Mouse (Mus musculus) ES-E14 (cell line): ENCODE measurements at regions not wholly inside any gene's neighbourhood (a gene's known extent, or its start where the extent isn't known, plus 50 kb on each side); places are given as distances from the start of the nearest gene placed in this dataset.

Source experiments
- DNase-seq: peaks from one replicate; pipeline ENCODE4 v3.0.0-alpha.2; 2013; ENCODE audit warnings: low read depth, low spot score
- H3K27ac ChIP-seq: 2 replicates; pipeline ENCODE4 v1.5.1; 2012; ENCODE audit warnings: low read depth, mild to moderate bottlenecking, low read length, moderate library complexity, mixed read lengths; ENCODE audit not compliant: poor library complexity, insufficient read depth, severe bottlenecking
- H3K36me3 ChIP-seq: 2 replicates; pipeline ENCODE4 v1.6.1; 2012; ENCODE audit warnings: mild to moderate bottlenecking, low read length, moderate library complexity, mixed read lengths; ENCODE audit not compliant: control insufficient read depth, poor library complexity, insufficient read depth, severe bottlenecking
- H3K4me1 ChIP-seq, 2 experiments: fragments of 150-350 bp in 1 of 2; sonication (generic) in 1 of 2; 2 replicates each; pipeline ENCODE4 v1.6.1; 2012; ENCODE audit warnings: low read length in 2 of 2, mild to moderate bottlenecking in 1 of 2, mixed read lengths in 1 of 2; ENCODE audit not compliant: control insufficient read depth in 2 of 2, insufficient read depth in 2 of 2, poor library complexity in 1 of 2
- H3K4me3 ChIP-seq, 2 experiments: fragments of 150-350 bp in 1 of 2; sonication (generic) in 1 of 2; 2 replicates each; pipeline ENCODE4 v1.5.1; 2012; ENCODE audit warnings: low read length in 2 of 2, low read depth in 1 of 2, mild to moderate bottlenecking in 1 of 2, mixed read lengths in 1 of 2; ENCODE audit not compliant: insufficient read depth in 1 of 2, poor library complexity in 1 of 2, severe bottlenecking in 1 of 2
- H3K9ac ChIP-seq: 2 replicates; pipeline ENCODE4 v1.6.1; 2012; ENCODE audit warnings: low read depth, mild to moderate bottlenecking, low read length, mixed read lengths; ENCODE audit not compliant: poor library complexity, insufficient read depth, severe bottlenecking
- H3K9me3 ChIP-seq: fragments of 150-350 bp; sonication (generic); 2 replicates; pipeline ENCODE4 v1.6.1; 2012; ENCODE audit warnings: low read depth, mild to moderate bottlenecking, low read length; ENCODE audit not compliant: control insufficient read depth, insufficient read depth
- CHD2 ChIP-seq: IDR thresholded peaks from 2 replicates; pipeline ENCODE4 v1.6.1; 2014; ENCODE audit warnings: mild to moderate bottlenecking, low read depth, low read length, inconsistent platforms
- HCFC1 ChIP-seq: IDR thresholded peaks from 2 replicates; pipeline ENCODE4 v1.6.1; 2012; ENCODE audit warnings: low read length, inconsistent platforms, borderline replicate concordance; ENCODE audit not compliant: insufficient read depth
- MAFK ChIP-seq: IDR thresholded peaks from 2 replicates; pipeline ENCODE4 v1.6.1; 2014; ENCODE audit warnings: mild to moderate bottlenecking, low read depth, low read length, inconsistent platforms; ENCODE audit not compliant: insufficient read depth
- ZC3H11A ChIP-seq: IDR thresholded peaks from 2 replicates; pipeline ENCODE4 v1.6.1; 2012; ENCODE audit warnings: low read depth, mild to moderate bottlenecking, inconsistent platforms, low read length, borderline replicate concordance
- ZNF384 ChIP-seq: IDR thresholded peaks from 2 replicates; pipeline ENCODE4 v1.6.1; 2012; ENCODE audit warnings: low read depth, low read length, inconsistent platforms
- in situ Hi-C, 2 experiments: fragments of 600-800 bp; cut with MboI; formaldehyde crosslinking; loops; one replicate each; pipeline ENCODE4 v1.15.1; 2025; ENCODE audit warnings: low sequenced_read_pairs in 2 of 2, inconsistent platforms in 1 of 2; ENCODE audit not compliant: unreplicated experiment in 2 of 2

DNA sequence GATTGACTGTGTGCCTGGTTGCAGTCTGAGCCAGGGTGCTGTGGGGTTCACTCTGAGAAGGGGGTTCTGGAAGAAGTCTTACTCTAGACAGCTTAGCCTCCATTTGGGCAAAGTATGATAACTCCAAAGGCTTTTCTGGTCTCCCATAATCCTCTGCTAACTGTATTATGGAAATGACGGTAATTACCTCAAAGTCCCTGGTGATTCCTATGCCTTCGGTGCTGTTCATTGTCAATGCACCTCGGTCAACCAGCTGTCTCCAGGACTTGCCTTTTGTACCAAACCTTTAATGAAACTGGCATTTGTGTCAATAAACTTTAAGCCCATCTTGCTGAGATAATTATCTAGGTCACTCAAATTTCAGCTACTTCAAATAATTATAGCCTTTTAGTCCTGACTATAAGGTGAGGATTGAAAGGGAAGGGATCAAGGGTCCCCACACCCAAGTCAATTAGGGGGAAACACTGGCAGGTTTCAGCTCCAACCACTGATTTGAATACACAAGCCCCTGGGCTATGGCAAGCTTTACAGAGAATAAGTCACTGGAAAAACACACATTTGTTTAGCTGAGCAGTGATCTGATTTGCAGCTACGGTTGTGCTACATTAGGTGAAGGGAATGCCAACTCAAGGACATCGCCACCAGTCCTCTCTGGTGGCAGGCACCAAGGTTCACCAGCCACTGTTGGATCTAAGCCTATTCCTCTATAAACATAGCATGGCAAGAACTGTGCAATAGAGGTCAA, 177.5 kb downstream of the Cartpt start:
- Histone ChIP-seq H3K36me3 (no peaks in the 10 kb centered on the region), H3K9ac (no peak overlapping the region), H3K4me1 (no peaks in the 10 kb centered on the region), H3K4me3 (no peak overlapping the region), H3K9me3 (no peaks in the 10 kb centered on the region), H3K27ac (no peak overlapping the region)
- no peak for DNase-seq
- TF ChIP-seq ZC3H11A (no peak), MAFK (no peak), HCFC1 (no peak), CHD2 (no peak), ZNF384 (no peak)
- in situ Hi-C loops: no loop called here

DNA sequence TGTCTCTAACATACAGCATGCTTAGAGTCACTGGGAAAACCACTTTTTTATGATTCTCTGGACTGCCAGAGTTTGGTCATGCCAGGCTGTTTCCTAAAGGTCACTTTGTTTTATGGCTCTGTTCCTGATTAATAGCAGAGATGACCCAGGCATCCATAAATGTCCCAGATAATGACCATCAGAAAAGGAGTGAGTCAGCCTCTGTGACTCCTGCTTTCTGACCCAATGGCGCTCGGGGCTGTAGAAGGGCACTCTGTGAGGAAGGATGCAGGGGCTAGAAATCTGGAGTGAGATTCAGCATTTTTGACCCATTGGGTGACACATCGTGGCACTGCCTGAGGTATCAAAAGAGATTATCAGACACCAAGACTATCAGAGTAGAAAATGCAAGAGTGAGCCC, 180.3 kb downstream of the Cartpt start:
- TF ChIP-seq CHD2 (no peak), ZNF384 (no peak), ZC3H11A (no peak), MAFK (no peak)
- H3K36me3 ChIP-seq: no peaks in the 10 kb centered on the region
- H3K9me3 ChIP-seq: no peaks in the 10 kb centered on the region
- in situ Hi-C loops: no loop called here
- H3K9ac ChIP-seq: no peak overlapping the region
- DNase-seq: no peak
- no peak overlapping the region for H3K4me3 ChIP-seq
- no peak overlapping the region for H3K27ac ChIP-seq
- no peaks in the 10 kb centered on the region for H3K4me1 ChIP-seq

DNA sequence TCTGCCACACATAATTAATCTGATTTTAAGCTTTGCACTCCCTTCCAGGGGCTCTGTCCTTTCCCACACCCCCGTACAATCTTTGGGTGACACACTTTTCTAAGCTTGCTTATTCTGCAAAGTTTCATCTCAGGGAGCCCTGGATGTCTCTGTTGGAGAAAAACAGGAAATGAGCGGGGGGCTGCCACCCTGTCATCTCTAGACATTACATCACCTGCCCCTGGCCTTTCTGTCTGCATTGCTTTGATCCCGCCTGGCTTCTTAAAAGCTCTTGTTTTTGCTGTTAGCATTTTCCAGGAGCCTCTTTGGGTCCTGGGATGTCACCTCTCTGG, 180.2 kb upstream of the Map1b start:
- no peak for DNase-seq
- H3K9ac ChIP-seq: no peak overlapping the region
- no peak overlapping the region for H3K4me3 ChIP-seq
- H3K27ac ChIP-seq: no peak overlapping the region
- no peak for TF ChIP-seq MAFK
- no peak for TF ChIP-seq HCFC1
- no peaks in the 10 kb centered on the region for H3K9me3 ChIP-seq
- in situ Hi-C loops: no loop called here
- H3K36me3 ChIP-seq: no peaks in the 10 kb centered on the region
- 0 out of 4 replicates have a peak, but pooled peaks cover 0 to 3% of the 10 kb centered on the region in 2 experiments for H3K4me1 ChIP-seq

DNA sequence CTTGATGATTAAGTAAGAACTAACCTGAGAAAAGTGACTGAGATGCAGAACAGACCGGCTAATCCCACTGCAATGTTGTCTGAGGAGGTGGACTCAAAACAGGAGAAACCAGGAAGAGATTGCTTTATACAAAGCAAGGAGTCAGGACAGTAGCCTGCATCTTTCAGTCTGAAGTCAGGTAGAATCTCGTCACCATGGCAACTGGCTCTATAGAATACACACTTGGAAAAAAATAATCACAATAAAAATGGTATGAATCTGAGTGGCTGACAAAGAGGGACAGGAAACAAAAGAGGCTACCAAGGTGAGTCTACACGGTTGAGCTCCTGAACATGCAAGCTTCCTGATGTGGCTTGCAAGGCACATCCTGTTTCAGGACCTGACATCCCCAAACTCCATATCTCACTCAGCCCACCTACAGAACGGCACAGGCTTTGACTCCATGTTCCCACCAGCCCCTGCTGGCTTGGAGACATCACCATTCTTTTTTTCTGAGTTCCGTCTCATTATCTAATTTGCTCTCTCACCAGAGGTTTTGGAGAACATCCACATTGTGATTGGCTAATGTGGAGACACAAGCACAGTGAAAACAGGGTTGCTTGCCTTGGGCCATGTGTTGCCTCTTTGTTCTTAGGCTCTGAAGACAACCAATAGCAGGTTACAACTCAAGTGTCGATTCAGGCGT, 179.7 kb upstream of the Map1b start:
- TF ChIP-seq ZNF384: no peak
- TF ChIP-seq ZC3H11A: no peak
- no peak for TF ChIP-seq CHD2
- no peak for TF ChIP-seq HCFC1
- TF ChIP-seq MAFK: no peak
- Histone ChIP-seq H3K36me3 (no peaks in the 10 kb centered on the region), H3K27ac (no peak overlapping the region), H3K9ac (no peak overlapping the region), H3K4me3 (no peak overlapping the region), H3K4me1 (0 out of 4 replicates have a peak, but pooled peaks cover 0 to under 1% of the 10 kb centered on the region in 2 experiments), H3K9me3 (no peaks in the 10 kb centered on the region)
- in situ Hi-C loops: no loop called here
- no peak for DNase-seq

DNA sequence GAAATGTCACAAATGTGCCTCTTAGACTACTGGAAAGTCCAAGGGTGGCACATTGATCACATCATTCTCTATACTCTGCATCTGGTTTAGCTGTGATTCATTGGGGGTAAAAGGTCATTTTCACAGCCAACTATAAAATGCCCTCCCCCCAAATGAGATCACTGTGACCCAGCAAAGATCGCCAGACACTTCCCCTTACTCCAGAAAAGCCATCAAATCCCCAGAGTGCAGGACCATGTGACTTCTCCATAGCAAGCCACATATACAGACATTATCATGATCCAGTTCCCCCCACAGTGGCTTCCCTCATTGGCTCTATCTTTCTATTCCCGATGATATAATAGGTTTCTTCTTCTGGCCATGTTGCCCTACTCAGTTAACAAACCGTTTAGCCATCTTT, 163.6 kb upstream of the Map1b start:
- Histone ChIP-seq H3K4me3 (no peak overlapping the region), H3K9ac (no peak overlapping the region), H3K9me3 (no peaks in the 10 kb centered on the region), H3K4me1 (peaks cover 0 to 1% of the 10 kb centered on the region in 2 experiments; a peak in 2 of 4 replicates), H3K36me3 (no peaks in the 10 kb centered on the region), H3K27ac (no peak overlapping the region)
- TF ChIP-seq HCFC1: no peak
- TF ChIP-seq ZNF384: no peak
- no peak for TF ChIP-seq ZC3H11A
- TF ChIP-seq CHD2: no peak
- no peak for TF ChIP-seq MAFK
- in situ Hi-C loops: no loop called here
- DNase-seq: no peak
